Mouse (Mus musculus): Measurements from ENCODE around the gene Sytl2.

DNA sequence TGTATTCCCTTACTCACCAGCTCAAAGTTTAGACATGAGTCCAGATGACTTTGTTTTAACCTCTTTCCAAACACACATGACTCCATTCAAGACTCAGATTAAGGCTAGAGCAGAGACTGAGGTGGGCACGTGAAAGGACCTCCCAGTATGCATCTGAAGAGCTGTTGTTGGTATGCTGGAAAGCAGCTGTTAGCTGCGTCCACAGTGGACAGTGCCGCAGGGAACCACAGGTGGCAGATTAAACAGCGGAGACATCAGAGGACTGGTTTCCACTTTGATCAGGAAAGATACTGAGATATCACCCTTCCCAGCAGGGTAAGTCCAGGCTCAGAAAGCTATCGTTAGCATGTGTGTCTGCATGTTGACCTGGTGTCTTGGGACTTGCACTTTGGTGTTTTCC is 18.1 kb downstream of the Sytl2 start:
- no peak for TF ChIP-seq MEF2A (IDR thresholded peaks at IDR 0.05; ENCODE audit: extremely low read depth, insufficient replicate concordance, low read depth, low read length, poor library complexity, severe bottlenecking)
- TF ChIP-seq MYC (IDR thresholded peaks at IDR 0.05; ENCODE audit: low read depth, low read length): no peak
- no peak for TF ChIP-seq POLR2A (IDR thresholded peaks at IDR 0.05; ENCODE audit: control insufficient read depth in 1 of 2, insufficient read depth in 1 of 2, low read depth in 1 of 2, low read length in 2 of 2, poor library complexity in 1 of 2)
- no peak for TF ChIP-seq USF1 (IDR thresholded peaks at IDR 0.05; ENCODE audit: low read depth, low read length)
- no peak for TF ChIP-seq TCF12 (IDR thresholded peaks at IDR 0.05; ENCODE audit: low read depth, low read length)
- TF ChIP-seq SMC3 (IDR thresholded peaks at IDR 0.05; ENCODE audit: low read depth, low read length): no peak
- no peak for TF ChIP-seq ETS1 (IDR thresholded peaks at IDR 0.05; ENCODE audit: low read depth, low read length)
- TF ChIP-seq POLR2AphosphoS5 (IDR thresholded peaks at IDR 0.05; ENCODE audit: borderline replicate concordance, low read depth, low read length): no peak
- TF ChIP-seq UBTF (IDR thresholded peaks at IDR 0.05; ENCODE audit: borderline replicate concordance, insufficient read depth, low read depth, low read length): no peak
- no peak for TF ChIP-seq CTCF (IDR thresholded peaks at IDR 0.05 in 2 of 3, conservative IDR thresholded peaks at IDR 0.05 in 1 of 3; ENCODE audit: control insufficient read depth in 1 of 3, insufficient read depth in 1 of 3, low read depth in 2 of 3, low read length in 3 of 3, poor library complexity in 1 of 3, severe bottlenecking in 1 of 3)
- no peak for TF ChIP-seq CHD2 (IDR thresholded peaks at IDR 0.05; ENCODE audit: low read length)
- TF ChIP-seq GATA1 (IDR thresholded peaks at IDR 0.05; ENCODE audit: low read depth, low read length): no peak
